Mouse (Mus musculus) hindbrain, embryonic 16.5 days (tissue): ENCODE measurements around the gene Plpp1. TPM values are rescaled to one million over a fixed set of nuclear protein-coding genes. Genes with fewer than 3 reads are reported as not detected.

Source experiments
- ATAC-seq: fragments of 200-750 bp; cut with Nextera tagmentation; 2 replicates; pipeline ENCODE4 v1.8.0; 2017; ENCODE audit warnings: moderate TSS enrichment, moderate library complexity
- H3K27ac ChIP-seq: fragments of 300-500 bp; sonication (generic); 2 replicates; pipeline ENCODE4 v1.5.1; 2014; ENCODE audit warnings: low read depth, mild to moderate bottlenecking, control low read depth, low read length, moderate library complexity
- H3K27me3 ChIP-seq: fragments of 300-500 bp; sonication (generic); replicated peaks from 2 replicates; pipeline ENCODE4 v1.6.1; 2014; ENCODE audit warnings: low read length; ENCODE audit not compliant: control insufficient read depth, insufficient read depth
- H3K36me3 ChIP-seq: fragments of 300-500 bp; sonication (generic); 2 replicates; pipeline ENCODE4 v1.6.1; 2014; ENCODE audit warnings: mild to moderate bottlenecking, low read length, moderate library complexity, mixed read lengths; ENCODE audit not compliant: control insufficient read depth, insufficient read depth
- H3K4me1 ChIP-seq: fragments of 300-500 bp; sonication (generic); 2 replicates; pipeline ENCODE4 v1.6.1; 2014; ENCODE audit warnings: low read depth, low read length; ENCODE audit not compliant: control insufficient read depth, insufficient read depth
- H3K4me2 ChIP-seq: fragments of 300-500 bp; sonication (generic); 2 replicates; pipeline ENCODE4 v1.6.1; 2014; ENCODE audit warnings: mild to moderate bottlenecking, low read length, control low read depth, moderate library complexity
- H3K4me3 ChIP-seq: fragments of 300-500 bp; sonication (generic); 2 replicates; pipeline ENCODE4 v1.5.1; 2014; ENCODE audit warnings: mild to moderate bottlenecking, low read length, control low read depth, moderate library complexity
- H3K9ac ChIP-seq: fragments of 300-500 bp; sonication (generic); 2 replicates; pipeline ENCODE4 v1.6.1; 2014; ENCODE audit warnings: low read depth, mild to moderate bottlenecking, control low read depth, low read length, moderate library complexity
- H3K9me3 ChIP-seq: fragments of 300-500 bp; sonication (generic); 2 replicates; pipeline ENCODE4 v1.6.1; 2014; ENCODE audit warnings: mild to moderate bottlenecking, low read length, moderate library complexity; ENCODE audit not compliant: control insufficient read depth
- WGBS: fragments of 180-500 bp; shearing (Covaris S2); extraction: QIAGEN DNeasy Blood & Tissue Kit; methylation state at CpG from one replicate; pipeline ENCODE4 v1.1.7; 2014; 5-methylcytosine and 5-hydroxymethylcytosine counted together
- polyA plus RNA-seq: library from polyadenylated mRNA; unstranded; fragments of >200 nt; fragmentation: Nextera tagmentation; extraction: Ambion mirVana; gene quantifications from 2 replicates; pipeline ENCODE4 v1.2.1, GENCODE M21; 2015

Gene Plpp1
- polyA plus RNA-seq, 1 experiment from 2014 or later: 85.8 TPM

DNA sequence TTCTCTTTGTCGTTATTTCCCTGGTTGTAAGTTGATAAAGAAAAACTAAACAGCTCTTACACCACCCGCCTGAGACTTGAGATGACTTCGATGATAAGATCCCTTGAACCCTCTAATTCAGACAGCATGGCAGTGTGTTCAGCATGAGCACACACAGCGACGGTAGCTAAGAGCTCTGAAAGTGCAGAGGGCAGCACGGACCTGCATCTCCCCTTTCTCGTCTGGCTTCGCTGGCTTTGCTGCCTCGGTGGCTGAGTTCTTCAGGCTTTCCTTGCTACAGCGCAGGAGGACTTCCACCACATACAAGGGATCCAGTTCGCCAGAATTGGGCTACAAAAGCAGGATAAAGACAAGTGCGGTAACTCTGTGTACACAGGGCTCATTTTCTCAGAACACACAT lies 86.6 kb downstream of the Plpp1 start:
- Histone ChIP-seq H3K9ac (no peak overlapping the region), H3K4me2 (no peak overlapping the region), H3K9me3 (no peaks in the 10 kb centered on the region), H3K36me3 (peaks cover 37% of the 10 kb centered on the region), H3K27ac (no peak overlapping the region), H3K4me3 (no peak overlapping the region), H3K27me3 (no peaks in the 10 kb centered on the region), H3K4me1 (no peaks in the 10 kb centered on the region)
- WGBS: 95% methylated on average over 12 of the region's 12 CpGs
- no peak for ATAC-seq

GRCm38 (mm10) chr13:112902176-112902575 lies 101.6 kb downstream of the Plpp1 start:
- 93% methylated on average over 3 of the region's 3 CpGs for WGBS
- no peak for ATAC-seq
- Histone ChIP-seq H3K27ac (no peak overlapping the region), H3K4me3 (no peak overlapping the region), H3K27me3 (no peaks in the 10 kb centered on the region), H3K9me3 (no peaks in the 10 kb centered on the region), H3K4me1 (no peaks in the 10 kb centered on the region), H3K9ac (no peak overlapping the region), H3K36me3 (peaks cover 29% of the 10 kb centered on the region), H3K4me2 (no peak overlapping the region)

DNA sequence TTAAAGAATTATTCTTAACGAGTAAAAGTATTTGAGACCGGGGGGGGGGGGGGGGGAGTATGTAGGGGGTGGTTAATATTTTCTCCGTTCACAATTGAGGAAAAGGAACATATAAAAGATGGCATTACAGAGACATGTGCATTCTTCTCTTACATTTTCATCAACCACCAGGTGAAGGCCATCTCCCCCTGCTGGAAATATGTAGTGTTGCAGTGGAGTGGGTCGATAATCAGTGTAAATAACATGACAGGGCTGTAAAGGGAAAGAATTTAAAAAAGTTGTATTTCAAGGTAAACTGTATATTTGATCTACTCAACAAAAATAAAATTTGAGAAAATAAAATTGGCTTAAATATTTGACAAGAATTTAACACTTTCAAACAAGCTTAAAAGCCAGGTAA lies 109.1 kb downstream of the Plpp1 start:
- Histone ChIP-seq H3K4me3 (no peak overlapping the region), H3K4me2 (no peak overlapping the region), H3K4me1 (no peaks in the 10 kb centered on the region), H3K36me3 (peaks cover 12% of the 10 kb centered on the region), H3K27ac (no peak overlapping the region), H3K9me3 (no peaks in the 10 kb centered on the region), H3K9ac (no peak overlapping the region), H3K27me3 (no peaks in the 10 kb centered on the region)
- 77% methylated on average over 4 of the region's 4 CpGs for WGBS
- ATAC-seq: no peak

GRCm38 (mm10) chr13:112910434-112910833 lies 109.8 kb downstream of the Plpp1 start:
- 93% methylated on average over 4 of the region's 4 CpGs for WGBS

More at GRCm38 (mm10) chr13:112910434-112910833, 109.8 kb downstream of the Plpp1 start:
- Histone ChIP-seq H3K27ac (no peak overlapping the region), H3K36me3 (peaks cover 9% of the 10 kb centered on the region), H3K4me1 (no peaks in the 10 kb centered on the region), H3K4me2 (no peak overlapping the region), H3K27me3 (no peaks in the 10 kb centered on the region), H3K9ac (no peak overlapping the region), H3K9me3 (no peaks in the 10 kb centered on the region), H3K4me3 (no peak overlapping the region)
- ATAC-seq: no peak

Other genes with a start within 250 kb of the Plpp1 start
- gene Il31ra, start 206.4 kb upstream of the Plpp1 start, polyA plus RNA-seq: 0.16 TPM in 1 of 2 replicates, not detected in the other
- gene Ddx4, start 148.3 kb upstream of the Plpp1 start, polyA plus RNA-seq: 0.84 and 1.4 TPM in 2 replicates
- 22.6 and 24.4 TPM in 2 replicates for gene Slc38a9, start 140.0 kb upstream of the Plpp1 start, polyA plus RNA-seq
- gene Mtrex, start 126.6 kb downstream of the Plpp1 start, polyA plus RNA-seq: 49.0 and 61.1 TPM in 2 replicates
- gene Dhx29, start 126.7 kb downstream of the Plpp1 start, polyA plus RNA-seq: 23.9 and 36.8 TPM in 2 replicates
- gene Ccno, start 187.0 kb downstream of the Plpp1 start, polyA plus RNA-seq: 0.98 and 1.2 TPM in 2 replicates
- gene Mcidas, start 193.1 kb downstream of the Plpp1 start, polyA plus RNA-seq: 0.55 and 0.62 TPM in 2 replicates
- gene Cdc20b, start 234.3 kb downstream of the Plpp1 start, polyA plus RNA-seq: 0.56 and 0.86 TPM in 2 replicates
- gene Gpx8, start 245.6 kb downstream of the Plpp1 start, polyA plus RNA-seq: 60.3 and 64.8 TPM in 2 replicates